Mouse (Mus musculus) brown adipose tissue, adult 24 weeks (tissue): ENCODE results near the gene Ube2e1. TPM values are rescaled to one million over a fixed set of nuclear protein-coding genes. Genes with fewer than 3 reads are reported as not detected.
"Not testable (repeated sequence)": the region's sequence is repeated elsewhere in the genome, so short reads cannot be mapped to it uniquely, and the experiment has no call there.

Experiments
- H3K27ac ChIP-seq: fragments of 200-500 bp; replicated peaks from 2 replicates; pipeline ENCODE4 v1.5.1; 2012; ENCODE audit warnings: low read depth, mild to moderate bottlenecking, low read length
- H3K4me1 ChIP-seq: fragments of 200-500 bp; 2 replicates; pipeline ENCODE4 v1.6.1; 2012; ENCODE audit warnings: low read length, mixed read lengths; ENCODE audit not compliant: control insufficient read depth, insufficient read depth, insufficient read length
- H3K4me3 ChIP-seq: fragments of 200-500 bp; 2 replicates; pipeline ENCODE4 v1.5.1; 2012; ENCODE audit warnings: low read depth, mild to moderate bottlenecking, low read length, moderate library complexity; ENCODE audit not compliant: insufficient read depth
- polyA plus RNA-seq: library from polyadenylated mRNA; stranded (reverse); fragments of >200 nt; gene quantifications from 2 replicates; pipeline ENCODE4 v1.2.4, GENCODE M21; 2012; ENCODE audit not compliant: missing spikeins, insufficient read depth, insufficient read length

The Ube2e1 gene
- polyA plus RNA-seq, 1 experiment = 84.2 TPM

GRCm38 (mm10) chr14:18240132-18240531 lies 91.5 kb downstream of the Ube2e1 start:
- H3K27ac ChIP-seq = no peak overlapping the region
- peaks cover 2% of the 10 kb centered on the region; the same call in 1 of the 2 replicates for H3K4me1 ChIP-seq
- no peak overlapping the region for H3K4me3 ChIP-seq

- Histone ChIP-seq H3K27ac (peak within 1 kb of the TSS; percentile 99), H3K4me3 (peak within 1 kb of the TSS; percentile 86)
Measured at GRCm38 (mm10) chr14:18238750-18239731, 92.6 kb downstream of the Ube2e1 start, which contains the start of gene Nr1d2. Nr1d2 (minus strand) TSS chr14:18239127.

GRCm38 (mm10) chr14:18238131-18238749 lies 93.4 kb downstream of the Ube2e1 start:
- Histone ChIP-seq H3K4me1 (peaks cover 12% of the 10 kb centered on the region), H3K27ac (peak overlapping the region; percentile 99), H3K4me3 (peak overlapping the region; percentile 86)

More at GRCm38 (mm10) chr14:18238750-18239731, 92.6 kb downstream of the Ube2e1 start, which contains the start of gene Nr1d2:
- peaks cover 9% of the 10 kb centered on the region for H3K4me1 ChIP-seq

GRCm38 (mm10) chr14:18237381-18237780 lies 94.3 kb downstream of the Ube2e1 start:
- Histone ChIP-seq H3K4me1 (peaks cover 16% of the 10 kb centered on the region), H3K27ac (peak overlapping the region; percentile 60), H3K4me3 (peak overlapping the region; percentile 28; the same call in 1 of the 2 replicates)

- H3K4me1 ChIP-seq = peaks cover 16% of the 10 kb centered on the region
- not testable (repeated sequence) for H3K27ac ChIP-seq, H3K4me3 ChIP-seq
Measured at GRCm38 (mm10) chr14:18236496-18237235, 95.0 kb downstream of the Ube2e1 start.

GRCm38 (mm10) chr14:18233981-18234960 lies 97.4 kb downstream of the Ube2e1 start:
- Histone ChIP-seq H3K4me3 (no peak overlapping the region), H3K4me1 (peaks cover 16% of the 10 kb centered on the region), H3K27ac (peak overlapping the region; percentile 50)

- H3K4me1 ChIP-seq = peaks cover 16% of the 10 kb centered on the region
- no peak overlapping the region for H3K4me3 ChIP-seq
- no peak overlapping the region for H3K27ac ChIP-seq
Measured at GRCm38 (mm10) chr14:18233076-18233475, 98.6 kb downstream of the Ube2e1 start.

Other genes starting within 250 kb of the Ube2e1 start
- 23.8 and 30.8 TPM in 2 replicates for gene Nr1d2, start 92.7 kb downstream of the Ube2e1 start, polyA plus RNA-seq
- gene Nkiras1, start 60.7 kb downstream of the Ube2e1 start, polyA plus RNA-seq = 49.4 and 60.7 TPM in 2 replicates
- 276 and 397 TPM in 2 replicates for gene Rpl15, start 60.5 kb downstream of the Ube2e1 start, polyA plus RNA-seq